In the genomic region with DNA sequence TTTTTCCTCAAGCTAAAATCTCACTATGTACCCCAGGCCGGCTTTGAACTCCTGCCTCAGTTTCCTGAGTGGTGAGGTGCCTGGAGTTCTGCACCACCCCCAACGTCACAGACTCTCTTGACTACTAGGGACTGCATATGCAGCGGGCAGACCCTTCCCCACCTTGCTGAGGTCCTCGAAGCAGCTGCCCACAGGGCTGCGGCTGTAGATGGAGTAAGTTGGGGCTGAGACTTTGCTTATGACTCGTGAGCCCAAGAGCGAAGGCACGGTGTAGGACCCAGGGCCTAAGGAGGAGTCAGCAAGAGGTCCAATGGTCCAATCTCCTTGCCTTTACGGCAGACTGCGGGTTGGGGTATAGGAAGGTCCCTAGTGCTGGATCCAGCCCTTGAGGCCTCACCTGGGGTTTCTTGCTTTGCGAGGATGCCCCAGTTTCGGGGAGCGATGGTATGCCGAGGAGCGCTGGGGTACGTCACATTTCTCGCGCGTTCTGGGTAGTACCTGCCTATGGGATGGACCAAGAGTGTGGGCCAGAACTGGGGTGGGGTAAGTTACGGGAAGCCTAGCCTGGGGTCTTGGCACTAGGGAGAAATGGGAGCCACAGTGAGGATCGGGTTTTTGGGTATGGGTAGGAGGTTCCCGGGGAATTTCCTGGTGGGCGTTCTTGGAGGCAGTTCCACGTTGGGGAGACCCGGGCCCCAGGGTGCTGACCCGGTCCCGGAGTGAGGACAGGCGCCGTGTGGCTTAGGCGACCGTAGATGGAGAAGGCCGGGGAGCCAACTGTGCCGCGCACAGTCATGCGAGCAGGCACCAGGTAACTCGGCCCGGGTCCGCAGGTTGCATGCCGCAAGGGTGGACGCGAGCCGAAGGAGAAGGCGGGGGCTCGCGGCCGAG, we compare ENCODE assay signal across 8 mouse cellular contexts. TPM values are rescaled to one million over a fixed set of nuclear protein-coding genes. Genes with fewer than 3 reads are reported as not detected.
DNase-seq lines count a peak whose midpoint lies in the region; ATAC-seq lines count a peak whose summit lies in the region.

No protein-coding gene starts in this region.

- 11% methylated on average over 46 of the region's 46 CpGs for WGBS in limb, embryonic 10.5 days
- 11% methylated on average over 46 of the region's 46 CpGs for WGBS in neural tube, embryonic 14.5 days

- DNase-seq in cerebellum, adult 11 months = peak; percentile 57
- DNase-seq in cerebellum, postnatal 14 days = no peak
- peak; percentile 49 for DNase-seq in limb, embryonic 10.5 days (ENCODE audit: low spot score)
- DNase-seq in adrenal gland, adult 8-10 months = no peak
- DNase-seq in c-Kit-positive CD71-positive TER-119-positive erythroid progenitor cells, embryonic 14.5 days (ENCODE audit: low spot score) = no peak

- H3K9ac ChIP-seq in neural tube, embryonic 14.5 days (replicated peaks; ENCODE audit: low read depth, low read length) = peak overlapping the region; percentile 25

- no peaks in the 10 kb centered on the region for H3K36me3 ChIP-seq in megakaryocyte, embryonic 14.5 days (replicated peaks; ENCODE audit: low read length)
- no peaks in the 10 kb centered on the region for H3K36me3 ChIP-seq in limb, embryonic 10.5 days
- H3K36me3 ChIP-seq in neural tube, embryonic 14.5 days (ENCODE audit: control insufficient read depth, insufficient read depth, low read length) = no peaks in the 10 kb centered on the region

- peaks cover 47% of the 10 kb centered on the region for H3K4me1 ChIP-seq in megakaryocyte, embryonic 14.5 days
- H3K4me1 ChIP-seq in limb, embryonic 10.5 days = peaks cover 47% of the 10 kb centered on the region
- H3K4me1 ChIP-seq in neural tube, embryonic 14.5 days (ENCODE audit: control insufficient read depth, insufficient read depth, low read length) = peaks cover 16% of the 10 kb centered on the region

- H3K4me3 ChIP-seq in megakaryocyte, embryonic 14.5 days (replicated peaks) = peak overlapping the region; percentile 90
- peak overlapping the region; percentile 55 for H3K4me3 ChIP-seq in limb, embryonic 10.5 days
- H3K4me3 ChIP-seq in neural tube, embryonic 14.5 days (ENCODE audit: low read depth, low read length) = peak overlapping the region; percentile 23

- H3K9me3 ChIP-seq in megakaryocyte, embryonic 14.5 days = no peaks in the 10 kb centered on the region
- H3K9me3 ChIP-seq in limb, embryonic 10.5 days (replicated peaks) = no peaks in the 10 kb centered on the region
- H3K9me3 ChIP-seq in neural tube, embryonic 14.5 days (ENCODE audit: control insufficient read depth, low read length) = no peaks in the 10 kb centered on the region

- ATAC-seq in megakaryocyte, adult 5-6 weeks (ENCODE audit: poor library complexity, severe bottlenecking) = no peak; the same call in 1 of the 2 replicates
- no peak for ATAC-seq in neural tube, embryonic 14.5 days (ENCODE audit: low read depth)

- peak overlapping the region; percentile 68; the same call in 1 of the 2 replicates for H3K27ac ChIP-seq in limb, embryonic 10.5 days
- no peak overlapping the region for H3K27ac ChIP-seq in neural tube, embryonic 14.5 days (ENCODE audit: low read depth, low read length)

- H3K4me2 ChIP-seq in neural tube, embryonic 14.5 days (ENCODE audit: low read depth, low read length) = peak overlapping the region; percentile 55

- peaks cover 34% of the 10 kb centered on the region for H3K27me3 ChIP-seq in megakaryocyte, embryonic 14.5 days (replicated peaks)
- peaks cover 62% of the 10 kb centered on the region for H3K27me3 ChIP-seq in limb, embryonic 10.5 days (ENCODE audit: low read depth, poor library complexity, severe bottlenecking)
- H3K27me3 ChIP-seq in neural tube, embryonic 14.5 days (ENCODE audit: control insufficient read depth, insufficient read depth, low read length) = peaks cover 26% of the 10 kb centered on the region

RNA-seq across cellular contexts. Expression of a gene that starts 0.9 kb away (rescaled TPM):
- polyA plus RNA-seq in megakaryocyte, embryonic 14.5 days (2012; ENCODE audit: insufficient read depth, low replicate concordance) = 16.5 and 19.6 TPM in 2 replicates
- total RNA-seq in megakaryocyte, adult 5-6 weeks (2015) = not detected in 2 replicates
- total RNA-seq in megakaryocyte, adult 5-6 weeks (2017) = not detected in 2 replicates
- polyA plus RNA-seq in limb, embryonic 10.5 days (2016; fragmentation: Nextera tagmentation; extraction: Ambion mirVana) = 0.39 and 0.53 TPM in 2 replicates
- polyA plus RNA-seq in neural tube, embryonic 14.5 days (2014; fragmentation: Nextera tagmentation; extraction: Ambion mirVana) = 1.3 TPM in 2 replicates
- under 1 TPM; 0.34 to 0.73 (median 0.43) TPM for total RNA-seq in adrenal gland, adult 8-10 months (2022)

RNA-seq across cellular contexts. Expression of a gene that starts 1.3 kb away (rescaled TPM):
- 0.41 and 6.8 TPM in 2 replicates for polyA plus RNA-seq in megakaryocyte, embryonic 14.5 days (2012; ENCODE audit: insufficient read depth, low replicate concordance)
- not detected in 2 replicates for total RNA-seq in megakaryocyte, adult 5-6 weeks (2015)
- total RNA-seq in megakaryocyte, adult 5-6 weeks (2017) = 0.07 and 0.12 TPM in 2 replicates
- polyA plus RNA-seq in limb, embryonic 10.5 days (2016; fragmentation: Nextera tagmentation; extraction: Ambion mirVana) = 1.2 and 1.5 TPM in 2 replicates
- polyA plus RNA-seq in neural tube, embryonic 14.5 days (2014; fragmentation: Nextera tagmentation; extraction: Ambion mirVana) = 3.5 and 3.7 TPM in 2 replicates
- total RNA-seq in adrenal gland, adult 8-10 months (2022) = under 1 TPM; 0.22 to 0.73 (median 0.51) TPM

RNA-seq across cellular contexts. Expression of a gene that starts 4.5 kb away (rescaled TPM):
- 47.2 and 56.7 TPM in 2 replicates for polyA plus RNA-seq in megakaryocyte, embryonic 14.5 days (2012; ENCODE audit: insufficient read depth, low replicate concordance)
- total RNA-seq in megakaryocyte, adult 5-6 weeks (2015) = 7.3 and 10.4 TPM in 2 replicates
- 3.4 and 5.7 TPM in 2 replicates for total RNA-seq in megakaryocyte, adult 5-6 weeks (2017)
- polyA plus RNA-seq in limb, embryonic 10.5 days (2016; fragmentation: Nextera tagmentation; extraction: Ambion mirVana) = 7.4 and 9.0 TPM in 2 replicates
- polyA plus RNA-seq in neural tube, embryonic 14.5 days (2014; fragmentation: Nextera tagmentation; extraction: Ambion mirVana) = 20.0 and 24.3 TPM in 2 replicates
- 10 to 100 TPM; 18.7 to 28.6 (median 24.6) TPM for total RNA-seq in adrenal gland, adult 8-10 months (2022)

RNA-seq across cellular contexts. Expression of a gene that starts 6.5 kb away (rescaled TPM):
- 0.07 TPM in 1 of 2 replicates, not detected in the other for polyA plus RNA-seq in megakaryocyte, embryonic 14.5 days (2012; ENCODE audit: insufficient read depth, low replicate concordance)
- not detected in 2 replicates for total RNA-seq in megakaryocyte, adult 5-6 weeks (2015)
- not detected in 2 replicates for total RNA-seq in megakaryocyte, adult 5-6 weeks (2017)
- polyA plus RNA-seq in limb, embryonic 10.5 days (2016; fragmentation: Nextera tagmentation; extraction: Ambion mirVana) = 0.08 TPM in 1 of 2 replicates, not detected in the other
- polyA plus RNA-seq in neural tube, embryonic 14.5 days (2014; fragmentation: Nextera tagmentation; extraction: Ambion mirVana) = 0.07 TPM in 1 of 2 replicates, not detected in the other
- under 1 TPM in 1 of 4 experiments, not detected in 3; 0.09 TPM for total RNA-seq in adrenal gland, adult 8-10 months (2022)

RNA-seq across cellular contexts. Expression of a gene that starts 22.7 kb away (rescaled TPM):
- polyA plus RNA-seq in megakaryocyte, embryonic 14.5 days (2012; ENCODE audit: insufficient read depth, low replicate concordance) = 21.9 and 44.6 TPM in 2 replicates
- 89.5 and 98.1 TPM in 2 replicates for total RNA-seq in megakaryocyte, adult 5-6 weeks (2015)
- total RNA-seq in megakaryocyte, adult 5-6 weeks (2017) = 86.6 and 92.0 TPM in 2 replicates
- 197 and 200 TPM in 2 replicates for polyA plus RNA-seq in limb, embryonic 10.5 days (2016; fragmentation: Nextera tagmentation; extraction: Ambion mirVana)
- 89.5 and 90.2 TPM in 2 replicates for polyA plus RNA-seq in neural tube, embryonic 14.5 days (2014; fragmentation: Nextera tagmentation; extraction: Ambion mirVana)
- total RNA-seq in adrenal gland, adult 8-10 months (2022) = 10 to 100 TPM; 79.1 to 93.1 (median 87.8) TPM

Comparison
In these comparisons a context has a peak if more than half of its experiments do, and no peak if none do; other contexts are left out.
1. DNase-seq: peak in cerebellum, adult 11 months (single experiment) and limb, embryonic 10.5 days (single experiment); none in cerebellum, postnatal 14 days (0 of 2), adrenal gland, adult 8-10 months (single experiment) and c-Kit-positive CD71-positive TER-119-positive erythroid progenitor cells, embryonic 14.5 days (single experiment).
2. H3K4me3 ChIP-seq: peak in every context shown above with its lines; median percentile 90 in megakaryocyte, embryonic 14.5 days; 55 in limb, embryonic 10.5 days; 23 in neural tube, embryonic 14.5 days.